In genomic region chr12:52782902-52783441, GRCm38 (mm10) we compare ENCODE assay signal across 8 mouse cellular contexts.
A peak's percentile ranks its signal among the peaks of the same experiment; 100 is the strongest.
DNase-seq lines count a peak whose midpoint lies in the region; ATAC-seq and TF ChIP-seq lines count a peak whose summit lies in the region.

No protein-coding gene starts in this region.

- DNase-seq in 416B (ENCODE audit: low read depth) = peak; percentile 77
- peak; percentile 95 for DNase-seq in CH12.LX (ENCODE audit: extremely low read depth)
- DNase-seq in cerebellum, adult 9-10 months = peak; percentile 66
- peak; percentile 18 for DNase-seq in kidney, postnatal 10 days
- peak; percentile 51 to 64 for DNase-seq in thymus, postnatal 36 days
- DNase-seq in gastrocnemius, adult 18-20 months (ENCODE audit: low spot score) = no peak

- dilution Hi-C loops in CH12.LX (cut with MboI; ENCODE audit: extremely low pct_ligation_motif_present, extremely low pct_unique_long_range_greater_than_20kb, low sequenced_read_pairs) = no loop called here

- peak overlapping the region; percentile 43 for H3K4me2 ChIP-seq in CH12.LX (ENCODE audit: insufficient read depth, low read depth, poor library complexity, severe bottlenecking)
- peak overlapping the region; percentile 57 for H3K4me2 ChIP-seq in heart, embryonic 11.5 days
- peak overlapping the region; percentile 53 for H3K4me2 ChIP-seq in midbrain, embryonic 16.5 days (ENCODE audit: low read length)

- peaks cover 7 to 34% of the 10 kb centered on the region in 2 experiments; a peak in 3 of 4 replicates for H3K4me1 ChIP-seq in CH12.LX (ENCODE audit: control insufficient read depth in 1 of 2, insufficient read depth in 2 of 2)
- H3K4me1 ChIP-seq in heart, embryonic 11.5 days (ENCODE audit: control insufficient read depth, insufficient read depth, low read length) = no peaks in the 10 kb centered on the region
- peaks cover 14% of the 10 kb centered on the region for H3K4me1 ChIP-seq in midbrain, embryonic 16.5 days (ENCODE audit: control insufficient read depth, insufficient read depth, low read length)

- TF ChIP-seq POLR2A in CH12.LX (IDR thresholded peaks at IDR 0.05; ENCODE audit: low read depth, low read length) = peak; percentile 46

- H3K79me2 ChIP-seq in CH12.LX (replicated peaks; ENCODE audit: control insufficient read depth, extremely low read depth, insufficient read depth, poor library complexity, severe bottlenecking) = no peaks in the 10 kb centered on the region

- TF ChIP-seq EP300 in CH12.LX (IDR thresholded peaks at IDR 0.05; ENCODE audit: low read length) = peak; percentile 77

- H3K36me3 ChIP-seq in CH12.LX (replicated peaks in 1 of 2; ENCODE audit: control insufficient read depth in 1 of 2, insufficient read depth in 1 of 2, low read length in 1 of 2) = no peaks in the 10 kb centered on the region
- H3K36me3 ChIP-seq in heart, embryonic 11.5 days (ENCODE audit: control insufficient read depth, insufficient read depth, low read length) = no peaks in the 10 kb centered on the region
- no peaks in the 10 kb centered on the region for H3K36me3 ChIP-seq in midbrain, embryonic 16.5 days (ENCODE audit: control insufficient read depth, insufficient read depth, low read length)

- in situ Hi-C loops in CH12.LX (cut with MboI; ENCODE audit: low pct_ligation_motif_present, low pct_unique_long_range_greater_than_20kb, low sequenced_read_pairs) = no loop called here

- WGBS in heart, embryonic 11.5 days (ENCODE audit: insufficient replicate concordance) = 11% methylated on average over 14 of the region's 14 CpGs
- WGBS in midbrain, embryonic 16.5 days = 7% methylated on average over 14 of the region's 14 CpGs

- peak overlapping the region; percentile 37 for H3K9ac ChIP-seq in CH12.LX (ENCODE audit: insufficient read depth, low read depth)
- peak overlapping the region; percentile 44; the same call in 1 of the 2 replicates for H3K9ac ChIP-seq in heart, embryonic 11.5 days (ENCODE audit: low read depth, low read length)
- peak overlapping the region; percentile 41 for H3K9ac ChIP-seq in midbrain, embryonic 16.5 days (ENCODE audit: low read depth, low read length)

- no peaks in the 10 kb centered on the region for H3K9me3 ChIP-seq in CH12.LX (replicated peaks; ENCODE audit: low read length)
- H3K9me3 ChIP-seq in heart, embryonic 11.5 days (replicated peaks; ENCODE audit: control insufficient read depth, low read length) = no peaks in the 10 kb centered on the region
- no peaks in the 10 kb centered on the region for H3K9me3 ChIP-seq in midbrain, embryonic 16.5 days (replicated peaks; ENCODE audit: control insufficient read depth, low read length, poor library complexity, severe bottlenecking)

- TF ChIP-seq RAD21 in CH12.LX (IDR thresholded peaks at IDR 0.05; ENCODE audit: low read depth, low read length) = no peak; the same call in 1 of the 2 replicates

- no peak for TF ChIP-seq CTCF in CH12.LX (conservative IDR thresholded peaks at IDR 0.05 in 1 of 2, IDR thresholded peaks at IDR 0.05 in 1 of 2; ENCODE audit: low read depth in 2 of 2, low read length in 2 of 2)

- no peak for ATAC-seq in heart, embryonic 11.5 days (replicated peaks; ENCODE audit: insufficient number of reproducible peaks, low FRiP score, low TSS enrichment)
- peak; percentile 56 for ATAC-seq in midbrain, embryonic 16.5 days

- peak overlapping the region; percentile 77 for H3K27ac ChIP-seq in CH12.LX (ENCODE audit: insufficient read depth, low read depth)
- H3K27ac ChIP-seq in heart, embryonic 11.5 days (ENCODE audit: low read depth, low read length) = no peak overlapping the region
- H3K27ac ChIP-seq in midbrain, embryonic 16.5 days (ENCODE audit: low read length) = peak overlapping the region; percentile 67

- no peaks in the 10 kb centered on the region for H3K27me3 ChIP-seq in CH12.LX (replicated peaks)
- H3K27me3 ChIP-seq in heart, embryonic 11.5 days (ENCODE audit: control insufficient read depth, insufficient read depth, low read length) = no peaks in the 10 kb centered on the region
- H3K27me3 ChIP-seq in midbrain, embryonic 16.5 days (ENCODE audit: control insufficient read depth, insufficient read depth, low read depth, low read length) = no peaks in the 10 kb centered on the region

- H3K4me3 ChIP-seq in CH12.LX (replicated peaks in 1 of 3; ENCODE audit: low read depth in 2 of 3, low read length in 2 of 3, poor library complexity in 1 of 3) = peak overlapping the region; percentile 26 to 37 (median 37)
- peak overlapping the region; percentile 18 for H3K4me3 ChIP-seq in heart, embryonic 11.5 days (ENCODE audit: low read depth, low read length)
- H3K4me3 ChIP-seq in midbrain, embryonic 16.5 days (ENCODE audit: low read depth, low read length) = peak overlapping the region; percentile 21

TF ChIP-seq in CH12.LX, 34 proteins besides CTCF, POLR2A, EP300 and RAD21:
- TF ChIP-seq USF1 (IDR thresholded peaks at IDR 0.05; ENCODE audit: low read depth, low read length) (peak; percentile 76), E2F4 (IDR thresholded peaks at IDR 0.05; ENCODE audit: insufficient replicate concordance, low read depth, low read length) (no peak), UBTF (IDR thresholded peaks at IDR 0.05; ENCODE audit: low read depth, low read length) (0 out of 2 replicates have a peak, but pooled peaks have one; percentile 75), USF2 (conservative IDR thresholded peaks at IDR 0.05; ENCODE audit: low read depth, low read length) (peak; percentile 74), ZC3H11A (IDR thresholded peaks at IDR 0.05; ENCODE audit: low read depth, low read length) (no peak), ELF1 (IDR thresholded peaks at IDR 0.05; ENCODE audit: low read depth, low read length) (peak; percentile 59; the same call in 1 of the 2 replicates), MEF2A (IDR thresholded peaks at IDR 0.05; ENCODE audit: borderline replicate concordance, low read depth, low read length) (peak; percentile 77), HCFC1 (IDR thresholded peaks at IDR 0.05; ENCODE audit: low read depth, low read length) (peak; percentile 41), KAT2A (IDR thresholded peaks at IDR 0.05; ENCODE audit: insufficient replicate concordance, low read length) (0 out of 2 replicates have a peak, but pooled peaks have one; percentile 25), BHLHE40 (IDR thresholded peaks at IDR 0.05; ENCODE audit: low read depth, low read length) (peak; percentile 94), ZKSCAN1 (IDR thresholded peaks at IDR 0.05; ENCODE audit: borderline replicate concordance, low read depth, low read length) (no peak), ZMIZ1 (IDR thresholded peaks at IDR 0.05; ENCODE audit: low read depth, low read length) (peak; percentile 71; the same call in 1 of the 2 replicates), MAFK (IDR thresholded peaks at IDR 0.05; ENCODE audit: insufficient replicate concordance, low read length) (peak; percentile 89), JUND (conservative IDR thresholded peaks at IDR 0.05; ENCODE audit: low read depth, low read length) (peak; percentile 94), MXI1 (IDR thresholded peaks at IDR 0.05; ENCODE audit: low read depth, low read length) (peak; percentile 80), IRF4 (IDR thresholded peaks at IDR 0.05; ENCODE audit: low read depth, low read length) (peak; percentile 95), TBP (conservative IDR thresholded peaks at IDR 0.05; ENCODE audit: low read depth, low read length) (peak; percentile 92), MAZ (IDR thresholded peaks at IDR 0.05; ENCODE audit: low read depth, low read length) (peak; percentile 46; the same call in 1 of the 2 replicates), SMC3 (IDR thresholded peaks at IDR 0.05; ENCODE audit: low read depth, low read length) (peak; percentile 17; the same call in 1 of the 2 replicates), POLR2AphosphoS2 (IDR thresholded peaks at IDR 0.05; ENCODE audit: low read depth, low read length) (no peak), SIN3A (IDR thresholded peaks at IDR 0.05; ENCODE audit: low read length) (peak; percentile 86; the same call in 1 of the 2 replicates), CHD2 (IDR thresholded peaks at IDR 0.05; ENCODE audit: low read length) (peak; percentile 48; the same call in 1 of the 2 replicates), ETS1 (conservative IDR thresholded peaks at IDR 0.05; ENCODE audit: low read depth, low read length) (peak; percentile 92), ZNF384 (IDR thresholded peaks at IDR 0.05; ENCODE audit: low read depth, low read length) (no peak), JUN (IDR thresholded peaks at IDR 0.05; ENCODE audit: insufficient read depth, low read depth, low read length) (peak; percentile 68; the same call in 1 of the 2 replicates), MYC (IDR thresholded peaks at IDR 0.05; ENCODE audit: low read depth, low read length) (peak; percentile 84), NRF1 (IDR thresholded peaks at IDR 0.05; ENCODE audit: low read depth, low read length) (no peak), GABPA (IDR thresholded peaks at IDR 0.05; ENCODE audit: insufficient replicate concordance, low read depth, low read length) (no peak), TCF12 (IDR thresholded peaks at IDR 0.05; ENCODE audit: low read depth, low read length) (peak; percentile 75; the same call in 1 of the 2 replicates), NELFE (IDR thresholded peaks at IDR 0.05; ENCODE audit: low read depth, low read length) (peak; percentile 59), MAX (IDR thresholded peaks at IDR 0.05; ENCODE audit: low read length) (peak; percentile 83)
